Mouse (Mus musculus): ENCODE data around the gene Slamf9. TPM values are rescaled to one million over a fixed set of nuclear protein-coding genes. Genes with fewer than 3 reads are reported as not detected.

The Slamf9 gene
- polyA plus RNA-seq, 1 experiment from 2014 or later: 0.31 TPM

DNA sequence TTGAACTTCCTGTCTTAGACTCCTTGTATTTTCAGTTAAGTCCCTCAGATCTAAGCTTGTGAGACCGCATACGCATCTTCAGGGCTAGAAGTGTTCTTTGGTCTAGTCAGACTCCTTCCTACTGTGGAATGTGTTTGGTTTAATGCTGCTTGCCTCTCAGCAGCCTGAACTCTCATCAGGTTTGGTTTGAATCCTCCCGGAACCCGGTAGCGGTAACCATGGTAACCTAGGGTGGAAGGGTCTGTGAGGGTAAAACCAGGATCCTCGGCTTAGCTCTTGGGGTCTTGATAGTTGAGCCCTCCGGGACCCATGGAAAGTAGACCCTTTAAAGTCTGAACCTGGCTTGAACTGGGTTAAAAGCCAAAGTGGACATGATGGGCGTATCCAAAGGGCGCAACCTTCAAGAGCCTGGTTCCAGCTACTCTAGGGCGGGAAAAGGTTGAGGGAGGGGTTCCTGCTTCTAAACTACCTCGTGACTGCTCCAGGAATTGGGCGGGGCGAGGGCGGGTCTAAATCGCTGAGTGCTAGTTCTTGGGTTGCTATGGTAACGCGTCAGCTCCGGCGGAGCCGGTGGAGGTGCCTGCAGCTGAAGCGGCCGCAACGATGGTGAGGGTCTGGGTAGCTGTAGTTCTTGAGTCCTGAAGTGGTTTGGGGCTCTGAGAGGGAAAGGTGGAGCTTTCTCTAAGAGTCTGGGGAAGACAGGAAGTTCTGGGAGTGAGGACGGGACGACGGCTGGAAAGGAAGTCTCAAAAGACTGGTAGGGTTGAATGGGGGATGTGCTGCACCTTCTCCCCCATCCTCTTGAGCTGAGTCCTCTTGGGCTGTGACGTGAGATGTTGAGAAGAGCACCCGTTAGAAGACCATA is 45.6 kb downstream of the Slamf9 start, which contains the start of gene Cfap45:
Gene Cfap45 (plus strand): TSS at position 226 of the 865 bp plus-strand sequence.
- Histone ChIP-seq H3K27me3 (ENCODE audit: control insufficient read depth, insufficient read depth, low read length) (no peaks in the 10 kb centered on the region), H3K36me3 (ENCODE audit: control insufficient read depth, insufficient read depth, low read length) (no peaks in the 10 kb centered on the region), H3K9ac (replicated peaks; ENCODE audit: low read depth, low read length) (no peak within 1 kb of the TSS), H3K4me1 (ENCODE audit: control insufficient read depth, insufficient read depth, low read length) (0 out of 2 replicates have a peak, but pooled peaks cover 4% of the 10 kb centered on the region), H3K9me3 (ENCODE audit: control insufficient read depth, low read length) (no peaks in the 10 kb centered on the region), H3K27ac (ENCODE audit: low read depth, low read length) (no peak within 1 kb of the TSS), H3K4me3 (ENCODE audit: low read depth, low read length) (peak within 1 kb of the TSS; percentile 23), H3K4me2 (ENCODE audit: low read depth, low read length) (peak within 1 kb of the TSS; percentile 59)
- WGBS: 4% methylated on average over 28 of the region's 28 CpGs
- peak; percentile 91 for ATAC-seq (ENCODE audit: low read depth)

DNA sequence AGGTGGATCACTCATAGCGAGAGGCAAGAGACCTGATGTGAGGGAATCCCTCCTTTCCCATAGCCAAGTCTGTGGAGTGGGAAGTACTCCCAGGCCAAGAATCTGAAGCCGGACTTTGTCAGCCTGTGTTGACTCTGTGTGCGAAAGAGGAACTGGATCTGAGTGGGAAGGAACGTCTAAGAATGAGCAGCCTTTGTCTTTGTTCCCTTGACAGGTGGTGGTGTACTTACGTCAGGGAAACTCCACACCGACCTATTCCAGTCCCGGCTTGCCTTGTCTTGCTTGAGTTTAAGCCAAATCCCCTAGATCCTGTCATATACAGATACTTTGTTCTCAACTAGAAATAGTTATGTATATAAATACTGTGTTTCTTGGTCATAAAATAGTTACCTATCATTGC is 47.4 kb downstream of the Slamf9 start:
- no peak overlapping the region for H3K4me3 ChIP-seq (ENCODE audit: low read depth, low read length)
- H3K9ac ChIP-seq (replicated peaks; ENCODE audit: low read depth, low read length): no peak overlapping the region
- no peak overlapping the region for H3K27ac ChIP-seq (ENCODE audit: low read depth, low read length)
- no peak overlapping the region for H3K4me2 ChIP-seq (ENCODE audit: low read depth, low read length)
- 66% methylated on average over 7 of the region's 7 CpGs for WGBS
- H3K36me3 ChIP-seq (ENCODE audit: control insufficient read depth, insufficient read depth, low read length): no peaks in the 10 kb centered on the region
- no peaks in the 10 kb centered on the region for H3K9me3 ChIP-seq (ENCODE audit: control insufficient read depth, low read length)
- no peaks in the 10 kb centered on the region for H3K27me3 ChIP-seq (ENCODE audit: control insufficient read depth, insufficient read depth, low read length)
- 0 out of 2 replicates have a peak, but pooled peaks cover 4% of the 10 kb centered on the region for H3K4me1 ChIP-seq (ENCODE audit: control insufficient read depth, insufficient read depth, low read length)
- ATAC-seq (ENCODE audit: low read depth): no peak

DNA sequence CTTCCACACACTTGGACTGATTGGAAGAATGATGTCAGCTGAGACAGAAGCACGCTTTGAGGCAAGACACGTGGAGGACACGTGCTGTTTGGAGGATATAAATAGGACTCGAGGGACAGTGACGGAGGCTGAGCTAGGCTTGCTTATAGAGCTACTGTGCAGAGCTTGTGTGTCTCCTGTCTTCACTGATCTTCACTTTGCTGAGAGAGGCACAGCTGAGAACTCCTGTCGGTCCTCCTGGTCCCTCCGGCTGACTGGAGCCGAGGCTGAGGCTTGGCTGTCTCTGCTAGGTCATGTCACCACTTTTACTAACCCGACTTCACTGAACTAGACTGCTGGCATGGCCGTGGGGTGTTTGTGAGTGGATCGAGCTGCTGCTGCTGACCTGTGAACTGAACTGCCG is 48.5 kb downstream of the Slamf9 start:
- Histone ChIP-seq H3K4me3 (ENCODE audit: low read depth, low read length) (no peak overlapping the region), H3K9me3 (ENCODE audit: control insufficient read depth, low read length) (no peaks in the 10 kb centered on the region), H3K4me1 (ENCODE audit: control insufficient read depth, insufficient read depth, low read length) (0 out of 2 replicates have a peak, but pooled peaks cover 4% of the 10 kb centered on the region), H3K36me3 (ENCODE audit: control insufficient read depth, insufficient read depth, low read length) (no peaks in the 10 kb centered on the region), H3K27ac (ENCODE audit: low read depth, low read length) (no peak overlapping the region), H3K9ac (replicated peaks; ENCODE audit: low read depth, low read length) (no peak overlapping the region), H3K27me3 (ENCODE audit: control insufficient read depth, insufficient read depth, low read length) (no peaks in the 10 kb centered on the region), H3K4me2 (ENCODE audit: low read depth, low read length) (no peak overlapping the region)
- WGBS: 63% methylated on average over 12 of the region's 12 CpGs
- no peak for ATAC-seq (ENCODE audit: low read depth)

DNA sequence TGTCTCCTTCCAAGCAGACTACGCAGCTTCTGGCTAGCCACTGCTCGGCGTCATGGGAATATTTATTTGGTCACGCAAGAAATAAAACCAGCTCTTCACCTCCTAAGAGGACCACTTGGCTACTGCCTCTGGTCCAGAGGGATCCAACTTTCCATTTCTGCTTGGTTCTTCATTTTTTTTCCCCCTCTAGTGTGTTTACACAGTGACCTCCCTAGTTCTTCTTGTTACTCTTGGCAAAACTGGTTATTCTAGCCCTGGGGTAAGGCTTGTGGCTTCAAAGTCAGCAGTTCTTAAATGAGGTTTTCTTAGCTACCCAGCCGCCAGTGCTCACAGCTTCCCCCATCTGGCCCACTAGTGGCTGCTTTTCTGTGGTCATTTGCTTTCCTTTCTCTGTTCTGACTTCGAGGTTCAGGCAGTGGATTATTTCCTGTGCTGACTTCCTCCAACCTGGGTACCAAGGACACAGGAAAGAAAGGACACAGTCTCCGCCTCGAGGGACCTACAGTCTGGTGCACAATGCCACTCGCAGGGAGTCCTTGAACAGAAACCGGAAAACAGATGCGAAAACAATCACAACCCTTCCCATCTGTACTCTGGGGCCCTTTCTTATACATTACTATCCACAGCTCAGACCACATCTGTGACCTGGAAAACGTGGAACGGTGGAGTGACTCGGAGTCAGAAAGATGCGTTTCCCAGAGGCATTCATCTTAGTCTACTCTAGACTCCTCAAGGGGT is 50.0 kb downstream of the Slamf9 start:
- WGBS: 34% methylated on average over 15 of the region's 15 CpGs
- Histone ChIP-seq H3K27ac (ENCODE audit: low read depth, low read length) (no peak overlapping the region), H3K36me3 (ENCODE audit: control insufficient read depth, insufficient read depth, low read length) (no peaks in the 10 kb centered on the region), H3K9ac (replicated peaks; ENCODE audit: low read depth, low read length) (no peak overlapping the region), H3K4me2 (ENCODE audit: low read depth, low read length) (no peak overlapping the region; the same call in 1 of the 2 replicates), H3K9me3 (ENCODE audit: control insufficient read depth, low read length) (no peaks in the 10 kb centered on the region), H3K27me3 (ENCODE audit: control insufficient read depth, insufficient read depth, low read length) (no peaks in the 10 kb centered on the region), H3K4me3 (ENCODE audit: low read depth, low read length) (no peak overlapping the region), H3K4me1 (ENCODE audit: control insufficient read depth, insufficient read depth, low read length) (0 out of 2 replicates have a peak, but pooled peaks cover 4% of the 10 kb centered on the region)
- no peak for ATAC-seq (ENCODE audit: low read depth)

DNA sequence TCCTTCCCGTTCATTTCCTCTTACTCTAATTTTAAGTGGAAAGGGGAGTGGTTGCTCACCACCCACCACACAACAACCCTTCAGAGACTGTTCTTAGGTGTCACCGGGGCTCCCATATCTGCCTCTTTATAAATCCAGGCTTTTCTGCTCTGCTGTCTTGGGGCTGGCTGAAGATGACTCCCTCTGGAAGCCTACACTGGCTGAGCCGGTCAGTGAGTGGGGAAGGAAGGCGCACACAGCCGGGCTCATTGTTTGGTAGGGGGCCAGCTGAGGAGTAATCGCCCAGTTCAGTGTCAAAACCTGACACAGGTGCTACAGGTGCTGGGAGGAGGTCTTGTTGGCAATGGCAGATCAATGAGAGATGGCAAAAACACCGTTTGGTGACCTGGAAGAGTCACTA is 50.8 kb downstream of the Slamf9 start:
- Histone ChIP-seq H3K4me3 (ENCODE audit: low read depth, low read length) (no peak overlapping the region), H3K27ac (ENCODE audit: low read depth, low read length) (no peak overlapping the region), H3K36me3 (ENCODE audit: control insufficient read depth, insufficient read depth, low read length) (no peaks in the 10 kb centered on the region), H3K4me2 (ENCODE audit: low read depth, low read length) (no peak overlapping the region; the same call in 1 of the 2 replicates), H3K9me3 (ENCODE audit: control insufficient read depth, low read length) (no peaks in the 10 kb centered on the region), H3K4me1 (ENCODE audit: control insufficient read depth, insufficient read depth, low read length) (peaks cover 8% of the 10 kb centered on the region; the same call in 1 of the 2 replicates), H3K9ac (replicated peaks; ENCODE audit: low read depth, low read length) (no peak overlapping the region), H3K27me3 (ENCODE audit: control insufficient read depth, insufficient read depth, low read length) (no peaks in the 10 kb centered on the region)
- WGBS: 69% methylated on average over 7 of the region's 7 CpGs
- ATAC-seq (ENCODE audit: low read depth): no peak

DNA sequence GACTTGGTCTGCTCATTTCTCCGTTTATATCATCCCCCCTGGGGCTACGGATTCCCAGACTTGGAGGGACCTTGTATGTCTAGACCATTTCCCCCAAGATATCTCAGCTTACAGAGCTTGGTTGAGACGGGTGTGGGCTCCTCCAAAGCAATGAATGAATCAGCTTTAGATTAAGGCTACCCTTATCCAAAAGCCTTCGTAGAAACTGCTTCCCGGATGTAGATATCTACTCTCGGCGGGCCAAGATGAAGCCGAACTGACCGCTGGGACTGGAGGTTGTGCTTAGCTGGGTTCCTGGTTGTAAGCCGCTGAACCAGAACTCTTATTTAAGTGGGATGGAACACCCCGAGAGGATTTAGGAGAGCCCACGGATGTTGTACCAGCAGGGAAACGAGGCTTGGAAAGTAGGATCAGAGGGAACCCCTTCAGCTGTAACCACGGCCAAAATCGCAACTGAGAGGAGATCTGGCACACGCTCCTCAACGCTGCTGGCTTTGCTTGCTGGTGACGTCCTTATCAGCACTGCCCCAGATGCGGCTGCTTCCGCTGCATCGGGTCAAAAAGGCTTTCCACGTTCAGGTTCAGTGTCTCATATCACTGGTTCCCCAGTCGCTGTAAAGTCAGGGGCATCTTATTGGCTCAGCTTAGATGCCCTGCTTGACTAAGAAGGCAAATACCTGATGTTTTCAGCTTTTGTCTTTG is 51.4 kb downstream of the Slamf9 start:
- no peaks in the 10 kb centered on the region for H3K9me3 ChIP-seq (ENCODE audit: control insufficient read depth, low read length)
- H3K4me1 ChIP-seq (ENCODE audit: control insufficient read depth, insufficient read depth, low read length): peaks cover 10% of the 10 kb centered on the region; the same call in 1 of the 2 replicates
- WGBS: 79% methylated on average over 23 of the region's 23 CpGs
- H3K4me3 ChIP-seq (ENCODE audit: low read depth, low read length): no peak overlapping the region
- no peak for ATAC-seq (ENCODE audit: low read depth)
- no peak overlapping the region for H3K27ac ChIP-seq (ENCODE audit: low read depth, low read length)
- H3K9ac ChIP-seq (replicated peaks; ENCODE audit: low read depth, low read length): no peak overlapping the region
- no peaks in the 10 kb centered on the region for H3K27me3 ChIP-seq (ENCODE audit: control insufficient read depth, insufficient read depth, low read length)
- H3K4me2 ChIP-seq (ENCODE audit: low read depth, low read length): no peak overlapping the region
- no peaks in the 10 kb centered on the region for H3K36me3 ChIP-seq (ENCODE audit: control insufficient read depth, insufficient read depth, low read length)

DNA sequence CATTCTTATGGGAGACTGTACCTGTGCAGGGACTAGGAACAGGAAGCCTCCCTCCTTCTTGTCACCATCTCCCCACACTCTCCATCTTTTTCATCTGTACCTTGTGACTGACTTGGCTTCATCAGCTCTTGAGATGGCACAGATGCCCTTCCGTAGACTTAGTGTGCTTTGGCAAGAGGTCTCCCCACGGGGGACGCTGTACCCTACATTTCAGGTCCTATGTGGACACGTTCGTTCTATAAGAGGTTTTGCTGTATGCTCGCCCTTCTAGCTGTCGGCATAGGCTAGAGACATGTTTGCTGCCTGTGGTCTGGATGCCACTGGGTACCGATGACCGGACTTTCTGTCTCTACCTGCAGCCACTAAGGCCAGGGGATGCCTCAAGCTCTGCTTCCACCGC is 52.3 kb downstream of the Slamf9 start:
- H3K36me3 ChIP-seq (ENCODE audit: control insufficient read depth, insufficient read depth, low read length): no peaks in the 10 kb centered on the region
- 96% methylated on average over 10 of the region's 10 CpGs for WGBS
- no peak overlapping the region for H3K27ac ChIP-seq (ENCODE audit: low read depth, low read length)
- H3K9ac ChIP-seq (replicated peaks; ENCODE audit: low read depth, low read length): no peak overlapping the region
- H3K4me3 ChIP-seq (ENCODE audit: low read depth, low read length): no peak overlapping the region
- no peaks in the 10 kb centered on the region for H3K9me3 ChIP-seq (ENCODE audit: control insufficient read depth, low read length)
- H3K4me2 ChIP-seq (ENCODE audit: low read depth, low read length): no peak overlapping the region
- no peaks in the 10 kb centered on the region for H3K27me3 ChIP-seq (ENCODE audit: control insufficient read depth, insufficient read depth, low read length)
- ATAC-seq (ENCODE audit: low read depth): no peak
- H3K4me1 ChIP-seq (ENCODE audit: control insufficient read depth, insufficient read depth, low read length): peaks cover 10% of the 10 kb centered on the region; the same call in 1 of the 2 replicates

Data from neural tube, embryonic 14.5 days (tissue).